Mouse (Mus musculus): ENCODE results near the gene Dscaml1. TPM values are rescaled to one million over a fixed set of nuclear protein-coding genes. Genes with fewer than 3 reads are reported as not detected.

The Dscaml1 gene
- polyA plus RNA-seq, 1 experiment from 2014 or later = 7.0 TPM

DNA sequence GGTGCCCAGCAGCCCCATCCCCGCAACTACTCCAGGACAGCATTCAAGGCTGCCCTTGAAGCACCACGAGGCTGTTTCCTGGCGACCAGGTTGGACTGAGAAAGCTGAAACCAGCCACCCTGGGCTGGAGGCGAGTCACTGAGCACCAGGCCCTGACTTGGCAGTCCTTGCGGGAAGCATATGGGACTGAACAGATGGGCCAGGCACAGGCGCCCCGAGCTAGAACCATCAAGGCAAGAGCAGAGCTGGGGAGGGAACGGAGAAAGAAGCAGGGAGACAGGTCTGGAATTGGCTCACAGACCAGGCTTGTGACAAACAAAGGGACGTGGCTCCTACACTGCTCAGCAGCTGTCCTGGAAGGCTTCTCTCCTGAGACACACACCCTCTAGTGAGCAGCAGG, 165.9 kb downstream of the Dscaml1 start:
- WGBS = 79% methylated on average over 9 of the region's 9 CpGs
- H3K4me2 ChIP-seq = no peak overlapping the region
- no peaks in the 10 kb centered on the region for H3K36me3 ChIP-seq (replicated peaks)
- H3K27ac ChIP-seq = 0 out of 2 replicates have a peak overlapping the region, but pooled peaks have one; percentile 13
- no peaks in the 10 kb centered on the region for H3K9me3 ChIP-seq
- ATAC-seq (ENCODE audit: low FRiP score) = no peak
- no peaks in the 10 kb centered on the region for H3K27me3 ChIP-seq
- no peak overlapping the region for H3K9ac ChIP-seq
- H3K4me3 ChIP-seq (replicated peaks) = no peak overlapping the region
- peaks cover 9% of the 10 kb centered on the region; the same call in 1 of the 2 replicates for H3K4me1 ChIP-seq

DNA sequence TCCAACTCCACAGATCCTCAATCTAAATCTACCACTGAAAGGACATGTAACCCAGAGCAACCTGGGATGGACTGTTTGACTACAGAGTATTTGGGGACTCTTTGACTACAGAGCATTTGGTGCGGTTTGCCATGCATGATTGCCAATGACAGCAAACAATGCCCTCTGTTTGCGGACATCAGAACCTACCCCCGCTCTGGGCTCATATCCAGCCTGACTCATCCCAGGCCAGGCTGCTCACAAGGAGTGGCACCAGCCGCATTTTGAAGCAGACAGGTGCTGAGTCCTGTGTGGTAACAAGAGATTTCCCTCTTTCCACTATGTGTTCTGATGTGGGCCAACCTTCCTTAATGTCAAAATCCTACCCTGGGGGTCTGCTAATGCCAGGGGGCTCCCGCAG, 171.7 kb downstream of the Dscaml1 start:
- Histone ChIP-seq H3K9ac (no peak overlapping the region), H3K27ac (no peak overlapping the region), H3K4me3 (replicated peaks) (no peak overlapping the region), H3K9me3 (no peaks in the 10 kb centered on the region), H3K27me3 (no peaks in the 10 kb centered on the region), H3K4me1 (peaks cover 3% of the 10 kb centered on the region; the same call in 1 of the 2 replicates), H3K4me2 (no peak overlapping the region), H3K36me3 (replicated peaks) (no peaks in the 10 kb centered on the region)
- 71% methylated on average over 5 of the region's 5 CpGs for WGBS
- ATAC-seq (ENCODE audit: low FRiP score) = no peak

DNA sequence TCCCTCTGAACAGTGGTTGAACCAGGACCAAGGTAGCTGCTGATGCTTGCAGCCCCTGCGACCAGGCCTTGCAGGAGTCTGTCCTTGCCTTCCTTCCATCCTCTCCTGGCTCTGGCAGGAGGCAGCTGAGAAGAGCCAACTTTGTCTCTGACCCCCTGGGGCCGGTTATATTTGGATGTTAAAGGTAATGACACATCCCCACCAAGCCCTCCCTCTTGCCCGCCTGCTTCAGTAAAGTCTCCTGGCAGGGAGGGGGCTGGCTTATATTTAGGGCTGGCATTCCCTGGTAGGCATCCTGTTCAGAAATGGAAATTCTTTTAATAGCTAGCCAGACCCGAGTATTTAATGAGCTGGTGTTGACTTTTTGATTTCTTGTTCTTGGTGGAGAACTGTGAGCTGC, 172.9 kb downstream of the Dscaml1 start:
- H3K27me3 ChIP-seq = no peaks in the 10 kb centered on the region
- H3K9me3 ChIP-seq = no peaks in the 10 kb centered on the region
- no peaks in the 10 kb centered on the region for H3K36me3 ChIP-seq (replicated peaks)
- no peak for ATAC-seq (ENCODE audit: low FRiP score)
- no peak overlapping the region for H3K4me2 ChIP-seq
- 58% methylated on average over 4 of the region's 4 CpGs for WGBS
- H3K4me3 ChIP-seq (replicated peaks) = no peak overlapping the region
- no peak overlapping the region for H3K9ac ChIP-seq
- H3K27ac ChIP-seq = no peak overlapping the region
- peaks cover 3% of the 10 kb centered on the region; the same call in 1 of the 2 replicates for H3K4me1 ChIP-seq

DNA sequence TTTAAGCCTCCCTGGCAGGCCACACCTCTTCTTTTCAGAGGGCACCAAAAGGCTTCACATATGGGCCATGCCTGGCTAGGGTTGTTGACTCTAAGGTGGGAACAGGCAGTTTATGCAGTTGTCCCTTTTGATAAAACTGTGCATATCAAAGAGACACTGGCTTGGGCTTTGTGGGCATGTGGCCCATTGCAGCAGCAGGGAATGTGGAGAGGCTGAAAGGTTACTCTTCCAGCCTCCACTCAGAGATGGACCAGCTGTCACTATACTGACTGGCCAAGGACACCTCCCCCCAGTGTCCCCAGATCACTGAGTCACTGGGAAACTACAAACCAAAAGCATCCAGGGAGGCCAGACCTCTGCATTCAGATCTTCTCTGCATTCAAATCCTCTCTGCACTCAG, 180.9 kb downstream of the Dscaml1 start:
- no peak overlapping the region for H3K4me2 ChIP-seq
- H3K4me1 ChIP-seq = peaks cover 39% of the 10 kb centered on the region
- no peaks in the 10 kb centered on the region for H3K36me3 ChIP-seq (replicated peaks)
- H3K9me3 ChIP-seq = no peaks in the 10 kb centered on the region
- peak overlapping the region; percentile 91 for H3K27ac ChIP-seq
- no peaks in the 10 kb centered on the region for H3K27me3 ChIP-seq
- H3K4me3 ChIP-seq (replicated peaks) = no peak overlapping the region
- no peak for ATAC-seq (ENCODE audit: low FRiP score)
- H3K9ac ChIP-seq = no peak overlapping the region

DNA sequence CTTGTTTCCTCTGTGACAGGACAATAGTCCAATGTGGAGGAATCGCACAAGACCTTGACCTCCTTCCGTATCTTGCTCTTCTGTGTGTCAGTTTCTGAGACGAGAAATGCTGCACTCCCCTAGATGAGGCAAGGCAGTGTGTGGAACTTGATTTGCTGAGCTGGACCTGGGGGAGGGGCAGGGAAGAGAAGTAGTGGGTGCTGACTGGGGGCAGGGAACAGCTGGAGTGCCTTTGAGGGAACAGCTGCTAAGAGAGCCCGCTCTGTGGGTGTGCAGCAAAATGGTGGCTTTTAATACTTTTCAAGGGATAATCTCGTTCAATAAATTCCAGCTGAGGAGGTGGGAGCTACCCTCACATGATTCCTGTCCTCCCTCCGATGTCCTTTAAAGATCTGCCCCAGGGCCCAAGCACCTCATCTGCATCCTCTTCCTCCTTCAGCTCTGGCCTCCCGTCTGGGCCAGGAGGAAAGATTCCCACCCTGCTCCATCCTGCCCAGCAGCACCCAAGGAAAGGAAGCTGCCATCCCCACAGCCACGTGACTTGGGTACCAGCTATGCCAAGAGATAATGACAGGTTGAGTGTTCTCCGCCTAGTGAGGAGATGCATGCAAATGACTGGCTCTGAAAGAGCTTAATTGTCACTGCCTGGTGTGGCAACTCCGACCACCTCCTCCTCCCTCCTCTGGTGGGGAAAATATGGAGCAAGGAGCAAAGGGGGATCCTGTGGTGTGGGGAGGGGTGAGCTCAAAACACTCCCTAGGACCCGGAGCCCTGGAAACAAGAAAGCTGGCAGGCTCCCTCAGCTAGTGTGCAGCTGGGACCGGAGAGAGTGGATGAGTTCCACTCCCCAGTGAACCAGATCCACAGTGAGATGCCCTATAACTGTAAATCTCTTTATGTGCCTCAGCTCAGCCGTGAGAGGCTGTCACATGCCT, 181.9 kb downstream of the Dscaml1 start:
- peak; percentile 82 for ATAC-seq (ENCODE audit: low FRiP score)
- H3K4me1 ChIP-seq = peaks cover 41% of the 10 kb centered on the region
- H3K4me2 ChIP-seq = peak overlapping the region; percentile 3; the same call in 1 of the 2 replicates
- 27% methylated on average over 13 of the region's 13 CpGs for WGBS
- H3K4me3 ChIP-seq (replicated peaks) = no peak overlapping the region
- H3K27me3 ChIP-seq = no peaks in the 10 kb centered on the region
- H3K27ac ChIP-seq = peak overlapping the region; percentile 91
- H3K9ac ChIP-seq = no peak overlapping the region
- no peaks in the 10 kb centered on the region for H3K36me3 ChIP-seq (replicated peaks)
- H3K9me3 ChIP-seq = no peaks in the 10 kb centered on the region

DNA sequence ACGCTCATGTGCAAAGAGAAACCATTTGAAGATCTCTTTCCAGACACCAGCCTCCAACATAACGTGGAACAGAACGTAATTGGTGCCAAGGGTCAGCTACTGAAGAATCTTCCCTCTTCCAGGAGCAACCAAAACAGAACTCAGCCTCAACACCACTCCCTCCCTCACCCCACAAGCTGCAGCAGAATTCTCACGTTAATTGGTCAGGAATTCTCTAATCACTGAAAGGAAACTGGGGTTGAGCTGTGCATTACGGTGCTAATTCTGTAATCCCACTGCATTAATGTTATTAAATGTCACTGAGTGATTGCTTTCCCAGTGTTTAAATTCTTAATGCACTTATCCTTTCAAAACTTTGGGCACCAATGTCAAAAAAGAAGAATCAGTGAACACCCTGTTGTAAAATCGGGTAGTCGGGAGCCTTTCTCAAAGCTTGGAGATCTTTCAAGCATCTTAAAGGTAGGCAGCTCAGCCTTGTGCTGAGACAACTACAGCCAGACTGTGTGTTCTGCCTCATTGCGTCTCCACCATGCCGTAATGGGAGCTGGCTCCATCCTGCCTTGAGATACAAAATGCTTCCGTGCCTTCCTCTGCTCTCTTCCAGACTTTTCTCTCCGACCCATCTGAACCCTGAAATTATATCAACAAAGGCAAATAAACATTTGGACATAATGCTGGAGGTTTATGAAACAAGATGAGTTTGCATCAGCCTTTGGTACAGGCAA, 184.1 kb downstream of the Dscaml1 start:
- Histone ChIP-seq H3K4me3 (replicated peaks) (no peak overlapping the region), H3K4me1 (peaks cover 57% of the 10 kb centered on the region)

DNA sequence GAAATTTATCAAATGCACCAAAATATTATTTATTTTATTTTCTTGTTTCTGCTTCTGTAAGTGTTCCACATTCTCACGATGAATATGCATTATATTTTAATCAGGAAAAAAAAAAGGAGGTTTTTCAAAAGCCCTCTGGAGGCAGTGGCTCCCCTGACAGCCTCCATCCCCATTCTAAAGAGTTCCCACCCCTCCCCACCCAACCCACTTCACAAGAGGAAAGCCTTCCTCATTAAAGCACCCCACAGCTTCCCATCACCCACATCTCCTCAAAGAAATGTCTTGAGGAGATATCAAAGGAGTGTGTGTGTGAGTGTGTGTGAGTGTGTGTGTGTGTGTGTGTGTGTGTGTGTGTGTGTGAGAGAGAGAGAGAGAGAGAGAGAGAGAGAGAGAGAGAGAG, 188.2 kb downstream of the Dscaml1 start:
- Histone ChIP-seq H3K9ac (no peak overlapping the region), H3K27ac (no peak overlapping the region), H3K4me3 (replicated peaks) (no peak overlapping the region), H3K4me2 (no peak overlapping the region), H3K36me3 (replicated peaks) (no peaks in the 10 kb centered on the region), H3K9me3 (no peaks in the 10 kb centered on the region), H3K27me3 (no peaks in the 10 kb centered on the region; the same call in 1 of the 2 replicates), H3K4me1 (peaks cover 47% of the 10 kb centered on the region)
- ATAC-seq (ENCODE audit: low FRiP score) = no peak
- WGBS = 59% methylated on average over 1 of the region's 1 CpGs

More for the DNA sequence above, 184.1 kb downstream of the Dscaml1 start:
- WGBS = 63% methylated on average over 11 of the region's 11 CpGs
- Histone ChIP-seq H3K36me3 (replicated peaks) (no peaks in the 10 kb centered on the region), H3K27ac (0 out of 2 replicates have a peak overlapping the region, but pooled peaks have one; percentile 42), H3K9ac (no peak overlapping the region), H3K27me3 (no peaks in the 10 kb centered on the region), H3K4me2 (no peak overlapping the region), H3K9me3 (no peaks in the 10 kb centered on the region)
- no peak for ATAC-seq (ENCODE audit: low FRiP score)

DNA sequence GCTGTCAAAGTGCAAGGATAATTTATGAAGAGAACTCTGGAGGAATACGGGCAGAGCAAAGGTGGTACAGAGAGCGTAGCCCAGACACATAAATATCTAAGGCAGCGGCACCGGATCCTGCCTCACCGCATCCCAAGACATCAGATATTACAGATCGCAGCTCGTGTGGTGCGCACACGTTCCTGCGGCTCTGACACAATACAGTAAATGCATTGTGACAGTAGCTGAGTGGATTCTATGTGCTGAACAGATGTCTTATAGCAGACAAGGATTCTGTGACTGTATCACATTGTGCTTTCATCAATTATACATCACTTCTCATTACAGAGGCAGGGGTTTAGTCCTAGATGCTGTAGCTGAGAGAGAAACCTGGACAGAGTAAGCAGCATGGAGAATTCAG, 191.5 kb downstream of the Dscaml1 start:
- H3K27me3 ChIP-seq = no peaks in the 10 kb centered on the region; the same call in 1 of the 2 replicates
- no peaks in the 10 kb centered on the region for H3K36me3 ChIP-seq (replicated peaks)
- 92% methylated on average over 10 of the region's 10 CpGs for WGBS
- H3K4me2 ChIP-seq = no peak overlapping the region
- H3K9me3 ChIP-seq = no peaks in the 10 kb centered on the region
- H3K9ac ChIP-seq = no peak overlapping the region
- ATAC-seq (ENCODE audit: low FRiP score) = no peak
- no peak overlapping the region for H3K4me3 ChIP-seq (replicated peaks)
- peaks cover 45% of the 10 kb centered on the region for H3K4me1 ChIP-seq
- peak overlapping the region; percentile 60 for H3K27ac ChIP-seq

DNA sequence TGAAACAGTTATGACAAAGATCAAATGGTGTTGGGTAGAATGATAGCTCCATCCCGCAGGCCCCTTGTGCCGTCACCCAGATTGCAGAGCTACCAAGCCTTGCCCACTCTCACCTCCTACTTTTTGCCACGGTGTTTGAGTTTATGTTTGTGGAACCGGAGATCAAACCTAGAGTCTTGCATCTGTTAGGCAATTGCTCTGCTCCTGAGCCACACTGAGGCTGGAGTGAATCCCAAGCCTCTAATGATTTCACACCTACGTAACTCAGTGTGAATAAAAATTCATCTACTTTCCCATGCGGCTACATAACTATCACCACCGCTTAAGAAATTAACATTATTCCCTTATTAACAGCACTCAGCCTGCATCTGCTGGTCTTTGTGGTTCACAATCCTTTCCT, 192.0 kb downstream of the Dscaml1 start:
- H3K27me3 ChIP-seq = no peaks in the 10 kb centered on the region; the same call in 1 of the 2 replicates
- H3K4me1 ChIP-seq = peaks cover 42% of the 10 kb centered on the region
- no peak overlapping the region for H3K9ac ChIP-seq
- no peak overlapping the region for H3K4me2 ChIP-seq
- 87% methylated on average over 7 of the region's 7 CpGs for WGBS
- ATAC-seq (ENCODE audit: low FRiP score) = no peak
- H3K4me3 ChIP-seq (replicated peaks) = no peak overlapping the region
- no peaks in the 10 kb centered on the region for H3K36me3 ChIP-seq (replicated peaks)
- H3K27ac ChIP-seq = peak overlapping the region; percentile 60
- no peaks in the 10 kb centered on the region for H3K9me3 ChIP-seq

DNA sequence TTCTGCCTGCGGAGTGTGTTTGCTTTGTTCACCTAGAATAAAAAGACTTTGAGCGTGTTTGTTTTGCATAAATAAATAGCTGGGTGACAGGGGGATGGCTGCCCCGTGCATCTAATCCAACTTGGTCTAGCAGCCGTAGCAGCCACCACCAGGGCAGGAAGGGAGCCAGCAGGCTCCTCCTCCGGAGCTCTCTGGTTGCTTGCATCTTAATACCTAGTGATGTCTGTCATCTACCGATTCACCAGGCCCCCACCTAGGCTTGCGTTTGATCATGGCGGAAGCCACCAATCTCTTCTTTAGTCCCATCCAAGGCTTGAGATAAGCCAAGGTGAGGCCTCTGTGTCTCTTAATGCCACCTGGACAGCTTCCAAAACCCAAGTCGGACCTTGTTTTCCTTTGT, 193.6 kb downstream of the Dscaml1 start:
- H3K27me3 ChIP-seq = no peaks in the 10 kb centered on the region; the same call in 1 of the 2 replicates
- no peak overlapping the region for H3K4me2 ChIP-seq
- no peak overlapping the region for H3K9ac ChIP-seq
- peak overlapping the region; percentile 57 for H3K27ac ChIP-seq
- H3K9me3 ChIP-seq = no peaks in the 10 kb centered on the region
- WGBS = 47% methylated on average over 9 of the region's 9 CpGs
- no peak for ATAC-seq (ENCODE audit: low FRiP score)
- no peak overlapping the region for H3K4me3 ChIP-seq (replicated peaks)
- H3K4me1 ChIP-seq = peaks cover 30% of the 10 kb centered on the region
- no peaks in the 10 kb centered on the region for H3K36me3 ChIP-seq (replicated peaks)

DNA sequence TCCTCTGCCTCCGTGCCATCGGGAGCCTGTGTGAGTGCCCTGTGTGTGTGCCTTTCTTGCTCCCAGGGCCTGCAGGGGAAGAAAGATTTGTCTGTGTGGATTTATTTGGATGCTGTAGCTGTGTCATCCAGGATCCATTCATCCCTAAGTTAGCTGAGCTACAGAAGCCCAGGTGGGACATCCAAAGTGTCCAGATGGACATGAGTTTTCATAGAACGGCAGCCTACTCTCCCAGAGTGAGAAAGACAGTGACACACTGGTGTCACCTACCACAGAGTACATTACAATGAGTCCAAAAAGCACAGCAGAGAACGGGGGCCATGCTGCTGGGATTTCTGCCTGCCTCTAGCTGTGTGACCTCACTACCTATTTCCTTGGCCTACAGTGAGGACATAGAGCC, 194.5 kb downstream of the Dscaml1 start:
- Histone ChIP-seq H3K9ac (no peak overlapping the region), H3K27me3 (no peaks in the 10 kb centered on the region; the same call in 1 of the 2 replicates), H3K27ac (peak overlapping the region; percentile 57; the same call in 1 of the 2 replicates), H3K4me3 (replicated peaks) (no peak overlapping the region), H3K4me1 (peaks cover 28% of the 10 kb centered on the region), H3K9me3 (no peaks in the 10 kb centered on the region), H3K4me2 (no peak overlapping the region), H3K36me3 (replicated peaks) (no peaks in the 10 kb centered on the region)
- 96% methylated on average over 4 of the region's 4 CpGs for WGBS
- ATAC-seq (ENCODE audit: low FRiP score) = no peak

DNA sequence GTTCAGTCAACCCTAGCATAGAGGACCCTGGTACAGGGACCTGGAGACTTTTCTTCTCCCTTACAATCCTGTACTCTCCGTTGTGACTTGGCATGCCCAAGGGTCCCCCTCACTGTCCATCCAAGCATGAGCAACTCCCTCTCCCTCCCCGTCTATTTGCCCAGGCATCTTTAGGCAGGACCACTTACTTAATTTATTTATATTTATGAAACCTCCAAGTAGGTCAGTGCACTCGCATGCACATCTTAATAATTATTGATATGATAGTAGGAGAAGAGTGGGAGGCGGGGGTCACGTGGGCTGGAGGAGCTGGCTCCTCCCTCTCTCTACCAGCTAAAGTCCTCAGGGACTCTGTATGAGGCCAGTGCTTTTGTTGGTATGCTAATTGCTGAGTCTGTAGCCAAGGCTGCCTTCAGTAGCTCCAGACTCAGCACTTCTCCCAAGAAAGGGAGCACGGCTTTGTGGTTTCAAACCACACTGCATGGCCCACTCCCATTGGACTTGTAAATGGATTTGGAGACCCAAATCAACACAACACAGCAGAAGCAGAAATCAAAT, 199.5 kb downstream of the Dscaml1 start:
- H3K27ac ChIP-seq = peak overlapping the region; percentile 81
- no peaks in the 10 kb centered on the region; the same call in 1 of the 2 replicates for H3K27me3 ChIP-seq
- no peaks in the 10 kb centered on the region for H3K9me3 ChIP-seq
- ATAC-seq (ENCODE audit: low FRiP score) = peak; percentile 88
- H3K9ac ChIP-seq = no peak overlapping the region
- no peaks in the 10 kb centered on the region for H3K36me3 ChIP-seq (replicated peaks)
- 41% methylated on average over 6 of the region's 6 CpGs for WGBS
- peaks cover 20% of the 10 kb centered on the region for H3K4me1 ChIP-seq
- no peak overlapping the region for H3K4me2 ChIP-seq
- H3K4me3 ChIP-seq (replicated peaks) = no peak overlapping the region
